Mouse (Mus musculus) megakaryocyte progenitor cell, adult 5-6 weeks (primary cell): ENCODE measurements around the gene Itga2b. TPM values are rescaled to one million over a fixed set of nuclear protein-coding genes. Genes with fewer than 3 reads are reported as not detected.
"Not testable (repeated sequence)": the region's sequence is repeated elsewhere in the genome, so short reads cannot be mapped to it uniquely, and the experiment has no call there.

Source experiments
- ATAC-seq: replicated peaks from 2 replicates; pipeline ENCODE4 v1.8.0; 2016; ENCODE audit warnings: mild to moderate bottlenecking, moderate TSS enrichment, inconsistent platforms; ENCODE audit not compliant: poor library complexity
- total RNA-seq, 2 experiments: library from RNA; stranded (forward) in 1 of 2; stranded (reverse) in 1 of 2; fragments of 157-497, 149-512 nt in 1 of 2; fragments of 200-1000 nt in 1 of 2; gene quantifications; 2 replicates each; pipeline versions ENCODE4 v1.2.3 to v1.2.4; 2015 to 2017

Gene Itga2b
- total RNA-seq, 2 experiments from 2014 or later, result 6.4 to 14.2 TPM

DNA sequence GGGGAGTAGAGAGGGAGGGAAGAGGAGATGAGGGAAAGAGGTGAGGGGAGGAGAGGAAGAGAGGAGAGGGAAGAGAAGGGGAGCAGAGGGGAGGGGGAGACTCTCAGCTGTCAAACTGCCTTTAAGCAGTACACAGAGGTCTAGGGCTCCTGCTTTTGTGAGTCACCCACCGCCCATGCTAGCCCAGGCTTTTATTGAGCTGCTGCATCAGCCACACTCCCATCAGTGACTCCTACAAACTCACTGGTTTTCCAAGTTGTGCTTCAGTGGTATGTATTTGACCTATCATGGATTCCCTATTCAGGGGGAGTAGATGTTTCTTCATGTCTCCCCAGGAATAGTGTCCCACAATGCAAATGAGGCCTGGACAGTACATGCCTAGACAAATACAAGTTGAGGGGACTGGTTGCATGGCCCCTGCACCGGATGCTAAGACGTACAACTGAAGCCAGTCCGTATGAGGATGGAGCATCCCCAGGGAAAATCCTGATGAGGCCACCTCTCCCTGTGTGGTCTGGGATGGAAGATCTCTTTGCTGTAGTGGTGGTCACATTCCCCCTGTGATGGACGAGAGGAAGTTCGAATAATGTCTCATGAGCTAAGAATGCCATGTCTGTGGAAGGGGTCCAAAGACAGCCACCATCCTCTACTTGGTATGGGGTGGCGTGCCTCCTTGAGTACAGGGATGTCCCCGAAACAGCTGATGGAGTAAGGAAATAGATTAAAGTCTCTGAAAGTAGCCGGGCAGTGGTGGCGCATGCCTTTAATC, 54.7 kb downstream of the Itga2b start:
- no peak for ATAC-seq

DNA sequence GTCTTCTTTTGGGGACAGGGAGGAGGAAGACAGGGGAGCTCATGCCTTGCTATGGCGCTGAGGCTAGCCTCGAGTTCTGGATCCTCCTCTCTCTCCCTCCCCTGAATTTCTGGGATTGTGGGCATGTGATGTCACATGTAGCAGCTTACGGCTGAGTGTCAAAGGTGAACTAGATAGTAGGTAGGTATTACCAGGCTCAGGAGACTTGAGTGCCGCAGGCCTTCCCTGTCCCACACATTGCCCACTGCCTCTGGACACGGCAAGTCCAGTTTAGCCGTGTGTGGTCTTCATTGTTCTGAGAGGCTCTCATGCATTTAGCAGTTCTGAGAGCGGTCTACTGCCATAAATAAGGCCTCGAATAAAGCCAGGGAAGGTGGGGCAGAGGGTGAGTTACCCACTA, 56.9 kb downstream of the Itga2b start:
- no peak for ATAC-seq

DNA sequence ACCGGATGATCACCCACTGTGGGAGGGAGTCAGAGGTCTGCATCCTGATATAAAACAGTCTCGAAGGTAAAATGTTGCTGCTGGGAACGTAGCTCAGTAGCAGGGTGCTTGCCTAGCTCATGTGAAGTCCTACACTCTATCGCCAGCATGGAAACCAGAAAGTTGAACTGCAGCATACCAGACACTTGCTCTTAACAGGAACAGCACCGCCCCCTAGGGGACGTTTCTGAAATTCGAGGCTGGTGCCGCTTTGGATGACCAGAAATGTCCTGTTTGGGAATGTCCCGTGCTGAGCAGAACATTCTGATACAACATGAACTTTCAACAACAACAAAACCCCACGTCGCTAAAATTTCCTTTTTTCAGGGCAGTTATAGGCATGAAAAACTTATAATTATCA, 58.2 kb downstream of the Itga2b start:
- peak; percentile 43 for ATAC-seq

DNA sequence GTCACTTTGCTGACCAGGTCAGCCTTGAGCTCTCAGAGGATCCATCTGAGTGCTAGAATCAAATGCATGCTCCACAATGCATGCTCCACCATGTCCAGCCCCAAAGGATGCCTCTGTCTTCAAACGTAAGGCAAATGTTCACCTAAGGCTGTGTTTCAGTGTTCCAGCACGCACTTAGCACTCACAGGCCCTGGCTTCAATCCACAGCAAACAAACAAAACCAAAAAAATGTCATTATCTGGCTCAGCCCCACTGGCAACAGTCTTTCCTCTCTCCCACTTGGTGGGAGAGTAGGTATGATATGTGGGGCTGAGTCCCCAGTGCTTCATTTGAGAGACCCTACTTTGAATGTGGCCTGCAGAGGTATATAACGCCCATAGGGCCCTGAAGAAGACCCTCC, 58.9 kb downstream of the Itga2b start:
- ATAC-seq, result no peak

DNA sequence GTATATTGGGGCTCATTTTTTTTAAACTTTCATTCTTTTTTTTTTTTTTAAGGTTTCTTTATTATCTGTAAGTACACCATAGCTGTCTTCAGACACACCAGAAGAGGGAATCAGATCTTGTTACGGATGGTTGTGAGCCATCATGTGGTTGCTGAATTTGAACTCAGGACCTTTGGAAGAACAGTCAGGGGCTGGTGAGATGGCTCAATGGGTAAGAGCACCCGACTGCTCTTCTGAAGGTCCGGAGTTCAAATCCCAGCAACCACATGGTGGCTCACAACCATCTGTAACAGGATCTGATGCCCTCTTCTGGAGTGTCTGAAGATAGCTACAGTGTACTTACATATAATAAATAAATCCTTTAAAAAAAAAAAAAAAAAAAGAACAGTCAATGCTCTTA, 59.6 kb downstream of the Itga2b start:
- ATAC-seq, result not testable (repeated sequence)

DNA sequence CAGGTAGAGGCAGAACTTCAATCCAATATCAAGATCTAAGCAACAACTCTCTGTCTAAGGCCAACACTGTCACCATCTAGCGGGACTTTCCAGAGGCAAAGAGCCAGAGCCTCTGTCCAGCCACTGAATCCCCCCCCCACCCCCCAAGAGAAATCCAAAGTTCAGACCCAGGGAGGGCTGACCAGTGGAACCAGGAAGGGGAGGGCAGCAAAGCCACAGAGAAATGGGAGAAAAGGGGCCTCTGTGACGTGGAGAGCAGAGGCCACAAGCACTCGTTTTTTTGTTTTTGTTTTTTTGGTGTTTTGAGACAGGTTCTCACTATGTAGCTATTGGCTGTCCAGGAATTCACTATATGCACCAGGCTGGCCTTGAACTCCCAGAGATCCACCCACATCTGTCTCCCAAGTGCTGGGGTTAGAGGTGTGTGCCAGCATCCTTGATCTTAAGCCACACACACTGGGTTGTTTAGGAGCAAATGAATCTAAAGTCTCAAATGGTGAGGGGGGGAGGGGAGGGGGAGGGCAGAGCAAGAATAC, 60.1 kb downstream of the Itga2b start:
- no peak for ATAC-seq

DNA sequence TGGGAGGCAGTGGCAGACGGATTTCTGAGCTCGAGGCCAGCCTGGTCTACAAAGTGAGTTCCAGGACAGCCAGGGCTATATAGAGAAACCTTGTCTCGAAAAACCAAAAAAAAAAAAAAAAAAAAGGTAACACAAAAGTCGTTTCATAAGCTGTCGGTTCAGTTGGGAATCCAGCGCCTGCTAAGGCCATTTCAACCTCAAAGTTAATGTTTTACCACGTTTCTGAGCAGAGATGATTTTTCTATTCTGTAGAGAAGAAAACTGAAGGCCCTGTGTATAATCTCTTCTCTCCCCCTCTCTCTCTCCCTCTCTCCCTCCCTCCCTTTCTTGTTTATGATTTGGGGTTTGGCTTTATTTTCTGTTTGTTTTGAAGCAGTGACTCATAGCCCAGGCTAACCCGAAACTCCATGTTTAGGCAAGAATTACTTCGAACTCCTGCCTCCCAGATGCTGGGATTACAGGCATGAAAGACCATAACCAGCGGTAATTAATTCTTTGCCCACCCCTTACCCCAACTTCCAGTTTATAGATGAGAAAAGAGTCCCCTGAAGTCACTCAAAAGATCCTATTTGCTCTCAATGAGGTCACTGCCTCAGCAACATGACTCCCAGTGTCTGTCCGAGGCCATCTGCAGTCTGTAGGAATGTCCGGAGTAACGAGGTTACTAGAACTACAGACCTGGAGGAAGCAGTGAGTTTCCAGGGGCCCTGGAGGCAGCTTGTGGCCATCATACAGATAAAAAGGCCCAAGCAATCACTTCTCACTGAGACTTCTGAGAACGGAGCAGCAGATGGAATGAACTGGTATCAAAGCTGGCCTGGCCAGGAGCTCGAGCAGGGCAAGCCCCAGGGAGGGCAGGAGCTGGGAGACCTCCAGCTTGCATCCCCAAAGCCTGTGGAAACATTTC, 60.8 kb downstream of the Itga2b start:
- no peak for ATAC-seq

DNA sequence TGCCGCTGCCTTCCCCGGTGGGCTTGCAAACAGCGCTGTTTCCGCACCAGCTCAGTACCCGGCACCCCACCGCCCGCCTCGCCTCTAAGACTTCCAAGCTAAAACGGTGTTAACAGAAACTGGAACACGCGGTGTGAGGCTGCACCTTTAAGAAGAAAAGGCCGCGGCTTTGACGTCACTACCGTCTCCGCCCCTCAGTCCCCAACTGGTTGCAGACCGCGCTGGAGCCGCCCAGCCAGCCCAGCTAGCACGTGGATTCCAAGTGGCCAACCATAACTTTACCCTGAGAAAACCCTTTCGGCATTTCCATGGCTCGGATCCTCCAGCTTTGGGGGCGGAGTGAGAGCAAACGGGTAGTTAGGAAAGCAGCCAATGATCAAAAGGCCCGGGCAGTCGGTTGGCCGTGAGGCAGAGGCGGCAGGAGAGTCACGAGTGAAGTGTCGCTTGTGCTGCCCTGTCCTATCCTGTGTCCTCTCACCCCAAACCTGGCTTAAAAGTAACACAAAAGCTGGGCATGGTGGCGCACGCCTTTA, 61.5 kb downstream of the Itga2b start:
- ATAC-seq, result peak; percentile 84

DNA sequence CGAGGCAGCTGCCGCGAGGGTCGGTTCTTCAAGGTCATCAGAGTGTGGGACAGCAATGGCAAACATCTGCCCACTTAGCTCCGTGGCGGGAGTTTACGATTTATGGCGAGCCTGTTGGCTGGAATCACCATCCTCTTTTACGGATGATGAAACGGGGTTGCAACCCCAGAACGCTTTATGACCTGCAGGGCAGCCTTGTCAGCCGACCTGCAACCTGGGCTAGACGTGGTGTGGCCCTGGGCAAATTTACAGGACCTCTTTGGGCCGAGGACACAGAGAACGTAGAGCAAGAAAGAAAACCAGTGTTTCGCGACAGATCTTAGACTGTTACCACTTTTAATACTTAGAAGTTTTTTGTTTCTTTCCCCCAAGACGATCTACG, 62.1 kb downstream of the Itga2b start, which contains the start of gene Slc25a39:
TSS of gene Slc25a39 (minus strand) at position 113 of the 382 bp plus-strand sequence.
- ATAC-seq, result peak; percentile 20; the same call in 1 of the 2 replicates

DNA sequence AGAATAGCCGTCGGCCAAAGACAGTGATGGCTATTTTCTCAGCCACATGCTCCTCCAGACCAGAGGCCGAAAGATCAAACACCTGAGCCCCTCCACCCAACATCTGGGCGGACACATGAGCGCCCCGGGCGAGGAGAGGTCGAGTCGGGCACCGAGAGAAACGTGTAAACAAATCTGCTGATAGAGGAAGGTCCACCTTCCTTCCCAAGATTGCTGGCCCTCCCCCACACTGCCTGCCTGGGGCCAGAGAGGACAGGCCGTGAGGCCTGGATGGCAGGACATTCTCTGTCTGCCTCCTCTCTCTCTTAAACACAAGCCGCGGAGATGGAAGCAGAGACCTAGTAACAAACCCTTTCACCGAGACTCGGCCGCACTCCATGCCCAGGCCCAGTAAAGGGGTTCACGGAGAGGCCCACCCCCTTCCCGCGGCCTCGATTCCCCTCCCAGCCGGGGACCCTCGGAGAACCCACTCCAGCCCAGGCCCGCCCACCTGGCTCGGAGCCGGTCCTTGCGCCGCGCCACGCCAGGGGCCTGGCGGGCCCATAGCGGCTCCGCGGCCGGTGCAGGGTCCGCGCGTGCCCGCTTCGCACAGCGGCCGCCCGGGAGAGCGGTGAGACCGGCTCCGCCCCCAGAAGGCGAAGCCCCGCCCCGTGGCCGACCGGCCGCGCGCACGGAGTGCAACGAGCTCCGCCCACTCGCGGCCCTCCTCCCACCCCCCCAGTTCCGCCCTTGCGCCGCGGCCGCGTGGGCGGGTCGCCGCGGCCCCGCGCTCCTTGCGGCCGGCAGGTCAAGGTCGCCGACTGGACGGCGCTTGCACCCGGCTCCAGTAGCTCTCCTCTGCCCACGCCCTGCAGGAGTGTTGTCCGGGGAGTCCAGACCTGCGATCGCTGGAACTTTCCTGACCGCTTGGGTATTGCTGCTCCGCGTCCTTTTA, 62.8 kb downstream of the Itga2b start:
- ATAC-seq, result peak; percentile 65

DNA sequence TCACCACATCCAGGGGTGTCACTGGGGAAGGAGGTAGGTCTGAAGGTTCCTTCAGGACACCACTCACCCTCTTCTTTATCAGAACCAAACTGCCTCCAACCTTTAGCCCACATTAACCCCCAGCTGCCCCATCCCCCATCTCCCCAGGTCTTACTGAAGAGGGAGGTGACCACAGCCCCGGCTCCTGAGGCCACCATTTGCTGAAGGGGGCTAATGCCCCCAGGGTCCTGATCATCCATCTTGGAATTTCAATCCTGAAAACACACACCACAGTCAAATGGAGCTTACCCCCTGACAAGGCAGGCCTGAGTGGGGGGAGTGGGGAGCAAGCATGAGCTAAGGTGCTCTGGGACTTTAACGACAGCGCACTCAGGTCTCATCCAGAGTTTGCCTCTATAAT, 63.5 kb downstream of the Itga2b start:
- ATAC-seq, result no peak

DNA sequence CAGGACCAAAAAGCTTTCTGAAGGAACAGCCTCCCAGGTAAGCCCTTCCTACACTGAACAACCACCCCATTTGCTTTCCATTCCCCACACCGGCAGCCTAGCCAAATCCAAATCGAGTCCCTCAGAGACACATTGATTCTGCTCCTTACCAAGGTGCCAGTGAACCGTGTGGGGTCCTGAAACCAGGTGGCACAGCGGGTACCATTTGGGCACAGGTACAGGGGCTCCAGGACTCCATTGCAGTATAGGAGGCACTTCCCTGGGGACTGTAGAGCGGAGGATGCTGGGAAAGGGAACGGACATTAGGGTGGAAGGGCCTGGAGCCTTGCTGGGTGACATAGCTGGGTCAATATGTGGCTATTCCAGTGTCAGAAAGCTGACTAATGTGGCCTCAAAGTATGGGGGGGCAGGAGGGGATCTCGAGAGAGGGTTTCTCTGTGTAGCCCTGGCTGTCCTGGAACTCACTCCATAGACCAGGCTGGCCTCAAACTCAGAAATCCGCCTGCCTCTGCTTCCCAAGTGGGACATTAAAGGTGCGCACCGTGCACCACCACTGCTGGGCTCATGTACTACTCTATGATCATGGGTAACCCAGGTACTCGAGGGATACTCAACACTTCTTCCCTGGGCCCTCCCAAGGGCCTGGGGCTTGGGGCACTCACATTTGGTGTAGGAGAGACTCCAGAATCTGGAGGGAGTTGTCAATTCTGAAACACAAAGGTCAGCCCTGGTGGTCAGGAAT, 64.2 kb downstream of the Itga2b start:
- ATAC-seq, result no peak

DNA sequence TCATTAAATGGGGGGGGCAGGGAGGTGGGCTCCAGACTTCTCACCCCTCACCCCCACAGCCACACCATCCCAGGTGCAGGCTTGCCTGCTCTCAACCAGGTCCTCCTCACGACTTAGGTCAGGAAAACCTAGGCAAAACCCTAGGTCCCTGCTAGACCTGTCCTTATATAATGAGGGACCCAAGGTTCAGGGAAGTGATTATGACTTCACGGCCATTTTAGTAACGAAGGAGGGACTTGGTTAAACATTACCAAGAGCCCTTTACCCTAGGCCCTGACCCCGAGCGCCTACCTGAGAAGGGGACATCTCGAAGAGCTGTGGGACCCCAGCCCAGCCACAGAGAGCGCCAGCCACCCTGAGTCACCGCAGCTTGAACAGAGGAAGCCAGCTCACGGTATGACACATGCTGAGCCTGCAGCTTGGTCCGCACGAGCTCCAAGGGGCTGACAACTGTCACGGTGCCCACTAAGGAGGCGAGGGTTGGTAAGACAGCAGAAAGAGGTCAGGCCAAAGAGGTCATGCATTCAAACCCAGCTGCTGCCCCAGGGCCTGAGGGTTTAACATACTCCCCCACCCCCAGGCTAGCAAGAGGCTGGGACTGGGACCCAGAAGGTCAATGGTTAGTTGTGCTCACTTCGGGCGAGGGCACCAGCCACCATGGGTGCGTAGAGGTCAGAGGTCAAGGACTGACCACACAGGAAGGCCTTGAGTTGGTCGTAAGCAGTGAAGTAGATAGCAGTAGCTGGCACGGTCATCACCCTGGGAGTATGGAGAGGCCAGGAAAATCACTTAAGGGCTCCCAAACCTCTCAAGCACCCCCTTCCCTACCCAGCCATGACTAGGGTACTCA, 65.5 kb downstream of the Itga2b start:
- no peak for ATAC-seq

DNA sequence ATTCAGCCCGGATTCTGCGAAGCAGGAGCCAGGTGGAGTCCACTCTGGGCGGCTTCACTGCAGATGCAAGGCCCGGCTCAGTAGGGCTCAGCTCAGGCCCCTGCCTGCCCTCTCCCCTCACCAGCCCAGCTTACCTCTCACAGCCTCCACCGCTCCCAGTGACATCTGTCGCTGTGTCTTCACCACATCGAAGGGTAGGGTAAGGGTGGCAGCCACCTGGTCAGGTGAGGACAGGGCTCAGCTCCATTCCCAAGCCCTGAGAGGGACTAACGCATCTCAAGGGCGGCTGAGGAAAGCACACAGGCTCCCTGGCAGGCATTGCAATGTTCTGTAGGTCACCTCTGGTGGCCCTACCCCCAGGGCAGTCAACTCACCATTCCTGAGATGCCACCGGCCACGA, 66.3 kb downstream of the Itga2b start:
- ATAC-seq, result no peak

Other genes with a start within 250 kb of the Itga2b start
- gene Hdac5, start 240.0 kb downstream of the Itga2b start, total RNA-seq (2015), result 18.6 and 20.6 TPM in 2 replicates
- 18.7 and 22.1 TPM in 2 replicates for gene Hdac5, start 240.0 kb downstream of the Itga2b start, total RNA-seq (2017)
- 20.7 and 21.1 TPM in 2 replicates for gene BC030867, start 221.2 kb downstream of the Itga2b start, total RNA-seq (2015)
- 5.9 and 6.7 TPM in 2 replicates for gene BC030867, start 221.2 kb downstream of the Itga2b start, total RNA-seq (2017)
- 1.5 and 2.0 TPM in 2 replicates for gene Asb16, start 201.4 kb downstream of the Itga2b start, total RNA-seq (2015)
- gene Asb16, start 201.4 kb downstream of the Itga2b start, total RNA-seq (2017), result 0.54 and 0.58 TPM in 2 replicates
- 15.3 and 16.3 TPM in 2 replicates for gene Tmub2, start 185.2 kb downstream of the Itga2b start, total RNA-seq (2015)
- 21.4 and 24.8 TPM in 2 replicates for gene Tmub2, start 185.2 kb downstream of the Itga2b start, total RNA-seq (2017)
- 19.0 and 19.1 TPM in 2 replicates for gene Atxn7l3, start 173.5 kb downstream of the Itga2b start, total RNA-seq (2015)
- 19.5 and 25.6 TPM in 2 replicates for gene Atxn7l3, start 173.5 kb downstream of the Itga2b start, total RNA-seq (2017)
- gene Ubtf, start 150.4 kb downstream of the Itga2b start, total RNA-seq (2015), result 31.7 and 34.1 TPM in 2 replicates
- gene Ubtf, start 150.4 kb downstream of the Itga2b start, total RNA-seq (2017), result 131 and 155 TPM in 2 replicates
- 1.1 and 2.0 TPM in 2 replicates for gene Slc4a1, start 103.9 kb downstream of the Itga2b start, total RNA-seq (2015)
- 0.61 and 0.62 TPM in 2 replicates for gene Slc4a1, start 103.9 kb downstream of the Itga2b start, total RNA-seq (2017)
- gene Rundc3a, start 76.7 kb downstream of the Itga2b start, total RNA-seq (2015), result not detected in 2 replicates
- not detected in 2 replicates for gene Rundc3a, start 76.7 kb downstream of the Itga2b start, total RNA-seq (2017)
- gene Slc25a39, start 62.2 kb downstream of the Itga2b start, total RNA-seq (2015), result 95.5 and 124 TPM in 2 replicates
- 48.7 and 52.7 TPM in 2 replicates for gene Slc25a39, start 62.2 kb downstream of the Itga2b start, total RNA-seq (2017)
- 119 and 136 TPM in 2 replicates for gene Grn, start 39.8 kb downstream of the Itga2b start, total RNA-seq (2015)
- 44.0 and 45.4 TPM in 2 replicates for gene Grn, start 39.8 kb downstream of the Itga2b start, total RNA-seq (2017)
- gene Fam171a2, start 22.4 kb downstream of the Itga2b start, total RNA-seq (2015), result 0.05 and 0.07 TPM in 2 replicates
- 0.04 and 0.24 TPM in 2 replicates for gene Fam171a2, start 22.4 kb downstream of the Itga2b start, total RNA-seq (2017)
- gene Gpatch8, start 86.3 kb upstream of the Itga2b start, total RNA-seq (2015), result 18.1 and 24.4 TPM in 2 replicates
- gene Gpatch8, start 86.3 kb upstream of the Itga2b start, total RNA-seq (2017), result 17.4 and 23.5 TPM in 2 replicates
- not detected in 2 replicates for gene Gm11627, start 109.3 kb upstream of the Itga2b start, total RNA-seq (2015)
- not detected in 2 replicates for gene Gm11627, start 109.3 kb upstream of the Itga2b start, total RNA-seq (2017)
- not detected in 2 replicates for gene Fzd2, start 134.3 kb upstream of the Itga2b start, total RNA-seq (2015)
- not detected in 2 replicates for gene Fzd2, start 134.3 kb upstream of the Itga2b start, total RNA-seq (2017)
- gene Meioc, start 193.6 kb upstream of the Itga2b start, total RNA-seq (2015), result not detected in 2 replicates
- gene Meioc, start 193.6 kb upstream of the Itga2b start, total RNA-seq (2017), result not detected in 2 replicates
- gene Ccdc43, start 227.7 kb upstream of the Itga2b start, total RNA-seq (2015), result 25.5 and 28.9 TPM in 2 replicates
- gene Ccdc43, start 227.7 kb upstream of the Itga2b start, total RNA-seq (2017), result 36.1 and 41.9 TPM in 2 replicates